Mouse (Mus musculus): ENCODE results near the gene Liph.

Liph gene

DNA sequence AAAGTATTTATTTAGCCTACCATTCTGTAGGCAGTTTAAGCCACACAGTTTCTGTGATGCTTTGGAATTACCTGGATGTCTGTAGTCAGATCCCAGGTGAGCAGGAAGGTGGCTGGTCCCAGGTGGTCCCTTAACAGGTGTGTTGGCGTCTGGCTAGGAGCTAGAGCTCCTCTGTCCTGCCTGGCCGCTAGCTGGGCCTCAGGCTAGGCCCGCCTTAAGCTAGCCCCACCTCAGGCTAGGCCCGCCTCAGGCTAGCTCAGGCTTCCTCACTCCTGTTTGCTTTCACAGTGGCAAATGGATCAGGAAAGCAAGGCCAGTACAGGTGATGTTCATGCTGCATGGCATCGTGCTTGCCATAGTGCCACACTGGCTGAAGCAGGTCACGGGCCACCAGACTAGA, 88.6 kb downstream of the Liph start:
- Histone ChIP-seq H3K27me3 (ENCODE audit: insufficient read depth, low read length) (no peaks in the 10 kb centered on the region), H3K4me3 (replicated peaks; ENCODE audit: low read length) (no peak overlapping the region), H3K9me3 (ENCODE audit: low read length) (no peaks in the 10 kb centered on the region), H3K36me3 (ENCODE audit: insufficient read depth, low read length) (no peaks in the 10 kb centered on the region), H3K4me1 (replicated peaks; ENCODE audit: low read depth, low read length) (peaks cover 48% of the 10 kb centered on the region)
- TF ChIP-seq NANOG (IDR thresholded peaks at IDR 0.05; ENCODE audit: borderline replicate concordance, low read length) (no peak), POU5F1 (IDR thresholded peaks at IDR 0.05; ENCODE audit: borderline replicate concordance, low read length) (no peak), CTCF (conservative IDR thresholded peaks at IDR 0.05; ENCODE audit: low read length) (no peak)

DNA sequence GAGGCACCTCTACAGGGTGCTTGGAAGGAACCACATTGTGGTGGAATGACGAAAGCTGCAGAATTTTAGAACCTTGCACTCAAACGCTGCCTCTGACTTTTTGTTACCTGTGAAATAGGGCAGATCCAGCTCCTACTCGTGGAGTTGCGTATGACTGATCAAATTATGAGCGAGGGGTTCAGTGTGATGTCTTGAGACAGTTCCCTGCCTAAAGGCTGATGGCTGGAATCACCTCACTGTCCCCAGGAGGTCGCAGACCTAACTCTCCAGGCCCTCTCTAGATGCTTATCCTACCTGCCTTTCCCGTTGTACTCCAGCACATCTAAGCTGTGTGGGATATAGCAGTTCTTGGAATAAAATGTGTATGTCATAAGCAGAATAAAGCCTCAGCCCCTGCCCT, 89.5 kb downstream of the Liph start:
- Histone ChIP-seq H3K4me1 (replicated peaks; ENCODE audit: low read depth, low read length) (peaks cover 48% of the 10 kb centered on the region), H3K9me3 (ENCODE audit: low read length) (no peaks in the 10 kb centered on the region), H3K4me3 (replicated peaks; ENCODE audit: low read length) (no peak overlapping the region), H3K27me3 (ENCODE audit: insufficient read depth, low read length) (no peaks in the 10 kb centered on the region), H3K36me3 (ENCODE audit: insufficient read depth, low read length) (no peaks in the 10 kb centered on the region)
- TF ChIP-seq CTCF (conservative IDR thresholded peaks at IDR 0.05; ENCODE audit: low read length) = no peak
- no peak for TF ChIP-seq NANOG (IDR thresholded peaks at IDR 0.05; ENCODE audit: borderline replicate concordance, low read length)
- TF ChIP-seq POU5F1 (IDR thresholded peaks at IDR 0.05; ENCODE audit: borderline replicate concordance, low read length) = no peak

DNA sequence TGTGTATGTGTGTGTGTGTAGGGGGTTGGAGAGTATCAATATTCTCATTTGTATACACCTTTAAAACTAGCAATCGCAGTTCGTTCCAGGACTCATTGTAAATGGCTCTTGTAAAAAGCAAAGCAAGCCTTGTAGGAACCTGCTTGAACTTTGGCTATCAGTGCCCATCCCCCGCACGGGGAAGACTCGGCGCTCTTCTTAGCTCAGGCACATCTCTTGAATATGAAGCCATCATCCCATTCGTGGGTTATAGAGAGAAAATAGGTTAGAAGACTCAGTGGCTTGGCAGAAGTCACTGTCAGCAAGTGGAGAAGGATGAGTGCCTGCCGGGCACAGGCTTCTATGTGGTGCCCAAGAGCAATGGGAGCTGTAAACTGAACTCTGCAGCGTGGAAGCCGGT, 90.8 kb downstream of the Liph start:
- Histone ChIP-seq H3K27me3 (ENCODE audit: insufficient read depth, low read length) (no peaks in the 10 kb centered on the region), H3K36me3 (ENCODE audit: insufficient read depth, low read length) (no peaks in the 10 kb centered on the region), H3K4me3 (replicated peaks; ENCODE audit: low read length) (no peak overlapping the region), H3K9me3 (ENCODE audit: low read length) (no peaks in the 10 kb centered on the region), H3K4me1 (replicated peaks; ENCODE audit: low read depth, low read length) (peaks cover 48% of the 10 kb centered on the region)
- TF ChIP-seq POU5F1 (IDR thresholded peaks at IDR 0.05; ENCODE audit: borderline replicate concordance, low read length) = no peak
- TF ChIP-seq CTCF (conservative IDR thresholded peaks at IDR 0.05; ENCODE audit: low read length) = no peak

Data from E14TG2a.4 (cell line).